In the genomic region with DNA sequence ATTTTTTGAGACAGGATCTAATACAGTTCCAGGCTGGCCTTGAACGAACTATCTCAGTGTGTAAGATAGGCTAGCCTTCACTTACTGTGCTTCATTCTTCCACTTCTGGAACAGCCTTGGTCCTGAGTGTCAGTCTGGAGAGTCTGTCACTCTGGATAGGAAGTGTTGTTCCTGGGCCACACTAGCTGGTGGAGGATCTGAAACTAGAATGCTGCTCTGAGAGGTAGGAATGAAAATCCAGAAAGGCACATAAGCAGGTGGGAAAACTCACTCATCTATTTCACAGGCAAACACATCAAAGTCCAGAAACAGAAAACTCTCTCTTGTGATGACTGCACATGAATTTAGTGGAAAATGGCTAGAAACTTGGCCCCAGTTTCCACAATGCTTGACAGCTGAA, we compare ENCODE assay signal across 15 mouse cellular contexts. TPM values are rescaled to one million over a fixed set of nuclear protein-coding genes. Genes with fewer than 3 reads are reported as not detected.
DNase-seq lines count a peak whose midpoint lies in the region; ATAC-seq lines count a peak whose summit lies in the region.
"Had no signal": no experiment of that assay in that cellular context is flagged by ENCODE, and none has a peak within 500 bp of the region (broad histone marks: within the 10 kb centered on the region; RNA-seq: fewer than 3 reads in every experiment).

No protein-coding gene starts in this region.

- 82% methylated on average over 1 of the region's 1 CpGs for WGBS in heart, embryonic 12.5 days
- 93% methylated on average over 1 of the region's 1 CpGs for WGBS in heart, embryonic 10.5 days
- 94% methylated on average over 1 of the region's 1 CpGs for WGBS in midbrain, embryonic 10.5 days
- 95% methylated on average over 1 of the region's 1 CpGs for WGBS in neural tube, embryonic 15.5 days

- peaks cover 25% of the 10 kb centered on the region for H3K9me3 ChIP-seq in heart, embryonic 12.5 days (replicated peaks)
- H3K9me3 ChIP-seq in heart, embryonic 10.5 days, result peaks cover 22% of the 10 kb centered on the region
- peaks cover 18% of the 10 kb centered on the region for H3K9me3 ChIP-seq in megakaryocyte, embryonic 14.5 days
- H3K9me3 ChIP-seq in midbrain, embryonic 10.5 days (replicated peaks), result peaks cover 21% of the 10 kb centered on the region
- H3K9me3 ChIP-seq in neural tube, embryonic 15.5 days (replicated peaks), result peaks cover 18% of the 10 kb centered on the region

- no peak overlapping the region for H3K27ac ChIP-seq in heart, embryonic 12.5 days (ENCODE audit: poor library complexity, severe bottlenecking)
- no peak overlapping the region for H3K27ac ChIP-seq in heart, embryonic 10.5 days
- peak overlapping the region; percentile 94; the same call in 1 of the 2 replicates for H3K27ac ChIP-seq in midbrain, embryonic 10.5 days (replicated peaks)
- H3K27ac ChIP-seq in neural tube, embryonic 15.5 days (replicated peaks), result peak overlapping the region; percentile 93

- 0 out of 2 replicates have a peak overlapping the region, but pooled peaks have one; percentile 79 for H3K9ac ChIP-seq in heart, embryonic 12.5 days
- H3K9ac ChIP-seq in neural tube, embryonic 15.5 days (replicated peaks), result 0 out of 2 replicates have a peak overlapping the region, but pooled peaks have one; percentile 74

- H3K4me2 ChIP-seq in heart, embryonic 12.5 days, result no peak overlapping the region
- peak overlapping the region; percentile 69; the same call in 1 of the 2 replicates for H3K4me2 ChIP-seq in neural tube, embryonic 15.5 days

- ATAC-seq in heart, embryonic 12.5 days (ENCODE audit: insufficient number of reproducible peaks, low FRiP score), result no peak
- ATAC-seq in megakaryocyte, adult 5-6 weeks (ENCODE audit: poor library complexity, severe bottlenecking), result no peak
- ATAC-seq in neural tube, embryonic 15.5 days (ENCODE audit: low FRiP score), result no peak

- H3K4me1 ChIP-seq in heart, embryonic 12.5 days (replicated peaks), result peaks cover 15% of the 10 kb centered on the region
- peaks cover 22% of the 10 kb centered on the region; the same call in 1 of the 2 replicates for H3K4me1 ChIP-seq in heart, embryonic 10.5 days
- H3K4me1 ChIP-seq in megakaryocyte, embryonic 14.5 days, result peaks cover 71% of the 10 kb centered on the region
- peaks cover 22% of the 10 kb centered on the region for H3K4me1 ChIP-seq in midbrain, embryonic 10.5 days
- peaks cover 19% of the 10 kb centered on the region for H3K4me1 ChIP-seq in neural tube, embryonic 15.5 days

- DNase-seq in heart, embryonic 10.5 days (ENCODE audit: low spot score), result no peak
- no peak for DNase-seq in midbrain, embryonic 10.5 days (ENCODE audit: low spot score)
- DNase-seq in thymus, postnatal 25 days, result no peak
- DNase-seq in lung, adult 18-20 months, result no peak
- DNase-seq: gastrocnemius, postnatal 25 days; kidney, postnatal 4 days had no signal

- peaks cover 50% of the 10 kb centered on the region for H3K36me3 ChIP-seq in heart, embryonic 12.5 days
- H3K36me3 ChIP-seq in heart, embryonic 10.5 days, result peaks cover 49% of the 10 kb centered on the region
- H3K36me3 ChIP-seq in megakaryocyte, embryonic 14.5 days (replicated peaks; ENCODE audit: low read length), result peaks cover 75% of the 10 kb centered on the region
- H3K36me3 ChIP-seq in midbrain, embryonic 10.5 days, result peaks cover 55% of the 10 kb centered on the region
- H3K36me3 ChIP-seq in neural tube, embryonic 15.5 days, result peaks cover 45% of the 10 kb centered on the region

- H3K27me3 ChIP-seq in heart, embryonic 12.5 days (replicated peaks), result no peaks in the 10 kb centered on the region
- no peaks in the 10 kb centered on the region for H3K27me3 ChIP-seq in heart, embryonic 10.5 days (ENCODE audit: insufficient read depth, poor library complexity, severe bottlenecking)
- no peaks in the 10 kb centered on the region for H3K27me3 ChIP-seq in megakaryocyte, embryonic 14.5 days (replicated peaks)
- no peaks in the 10 kb centered on the region for H3K27me3 ChIP-seq in midbrain, embryonic 10.5 days (ENCODE audit: low read depth, poor library complexity, severe bottlenecking)
- H3K27me3 ChIP-seq in neural tube, embryonic 15.5 days (replicated peaks), result no peaks in the 10 kb centered on the region
- H3K27me3 ChIP-seq: heart, embryonic 13.5 days had no signal

- H3K4me3 ChIP-seq in heart, embryonic 12.5 days, result no peak overlapping the region
- no peak overlapping the region for H3K4me3 ChIP-seq in heart, embryonic 10.5 days
- peak overlapping the region; percentile 91 for H3K4me3 ChIP-seq in megakaryocyte, embryonic 14.5 days (replicated peaks)
- H3K4me3 ChIP-seq in midbrain, embryonic 10.5 days, result no peak overlapping the region; the same call in 1 of the 2 replicates
- no peak overlapping the region for H3K4me3 ChIP-seq in neural tube, embryonic 15.5 days (replicated peaks)

RNA-seq across cellular contexts. Expression of gene Zfp775, which starts 1.3 kb away (rescaled TPM):
- 5.6 and 5.8 TPM in 2 replicates for polyA plus RNA-seq in heart, embryonic 12.5 days (2016; fragmentation: Nextera tagmentation; extraction: Ambion mirVana)
- 7.7 and 8.9 TPM in 2 replicates for polyA plus RNA-seq in heart, embryonic 10.5 days (2016; fragmentation: Nextera tagmentation; extraction: Ambion mirVana)
- polyA plus RNA-seq in megakaryocyte, embryonic 14.5 days (2012; ENCODE audit: insufficient read depth, low replicate concordance), result 4.2 and 5.8 TPM in 2 replicates
- 0.45 and 0.82 TPM in 2 replicates for total RNA-seq in megakaryocyte, adult 5-6 weeks (2015)
- 1.8 and 6.3 TPM in 2 replicates for total RNA-seq in megakaryocyte, adult 5-6 weeks (2017)
- polyA plus RNA-seq in midbrain, embryonic 10.5 days (2016; fragmentation: Nextera tagmentation; extraction: Ambion mirVana), result 10.3 and 11.4 TPM in 2 replicates
- 12.8 and 13.0 TPM in 2 replicates for polyA plus RNA-seq in neural tube, embryonic 15.5 days (2015; fragmentation: Nextera tagmentation; extraction: Ambion mirVana)

RNA-seq across cellular contexts. Expression of gene Gm44965, which starts 6.9 kb away (rescaled TPM):
- not detected in 2 replicates for polyA plus RNA-seq in heart, embryonic 12.5 days (2016; fragmentation: Nextera tagmentation; extraction: Ambion mirVana)
- 0.49 TPM in 1 of 2 replicates, not detected in the other for polyA plus RNA-seq in heart, embryonic 10.5 days (2016; fragmentation: Nextera tagmentation; extraction: Ambion mirVana)
- polyA plus RNA-seq in megakaryocyte, embryonic 14.5 days (2012; ENCODE audit: insufficient read depth, low replicate concordance), result not detected in 2 replicates
- not detected in 2 replicates for total RNA-seq in megakaryocyte, adult 5-6 weeks (2015)
- not detected in 2 replicates for total RNA-seq in megakaryocyte, adult 5-6 weeks (2017)
- 0.39 and 0.50 TPM in 2 replicates for polyA plus RNA-seq in midbrain, embryonic 10.5 days (2016; fragmentation: Nextera tagmentation; extraction: Ambion mirVana)
- polyA plus RNA-seq in neural tube, embryonic 15.5 days (2015; fragmentation: Nextera tagmentation; extraction: Ambion mirVana), result not detected in 2 replicates
- total RNA-seq: left cerebral cortex, adult 18-20 months had no signal
- polyA plus RNA-seq: heart, embryonic 13.5 days; liver, embryonic 16.5 days; urinary bladder, adult 2 months had no signal

RNA-seq across cellular contexts. Expression of gene Repin1, which starts 6.9 kb away (rescaled TPM):
- 32.1 and 32.7 TPM in 2 replicates for polyA plus RNA-seq in heart, embryonic 12.5 days (2016; fragmentation: Nextera tagmentation; extraction: Ambion mirVana)
- polyA plus RNA-seq in heart, embryonic 10.5 days (2016; fragmentation: Nextera tagmentation; extraction: Ambion mirVana), result 31.9 and 33.2 TPM in 2 replicates
- polyA plus RNA-seq in megakaryocyte, embryonic 14.5 days (2012; ENCODE audit: insufficient read depth, low replicate concordance), result 72.0 and 191 TPM in 2 replicates
- total RNA-seq in megakaryocyte, adult 5-6 weeks (2015), result 1.8 and 2.7 TPM in 2 replicates
- total RNA-seq in megakaryocyte, adult 5-6 weeks (2017), result 4.0 and 4.3 TPM in 2 replicates
- 58.9 and 59.4 TPM in 2 replicates for polyA plus RNA-seq in midbrain, embryonic 10.5 days (2016; fragmentation: Nextera tagmentation; extraction: Ambion mirVana)
- polyA plus RNA-seq in neural tube, embryonic 15.5 days (2015; fragmentation: Nextera tagmentation; extraction: Ambion mirVana), result 41.0 and 43.7 TPM in 2 replicates

RNA-seq across cellular contexts. Expression of gene Gm45021, which starts 11.2 kb away (rescaled TPM):
- 1.5 TPM in 1 of 2 replicates, not detected in the other for polyA plus RNA-seq in heart, embryonic 12.5 days (2016; fragmentation: Nextera tagmentation; extraction: Ambion mirVana)
- not detected in 2 replicates for polyA plus RNA-seq in heart, embryonic 10.5 days (2016; fragmentation: Nextera tagmentation; extraction: Ambion mirVana)
- polyA plus RNA-seq in megakaryocyte, embryonic 14.5 days (2012; ENCODE audit: insufficient read depth, low replicate concordance), result not detected in 2 replicates
- total RNA-seq in megakaryocyte, adult 5-6 weeks (2015), result not detected in 2 replicates
- not detected in 2 replicates for total RNA-seq in megakaryocyte, adult 5-6 weeks (2017)
- not detected in 2 replicates for polyA plus RNA-seq in midbrain, embryonic 10.5 days (2016; fragmentation: Nextera tagmentation; extraction: Ambion mirVana)
- polyA plus RNA-seq in neural tube, embryonic 15.5 days (2015; fragmentation: Nextera tagmentation; extraction: Ambion mirVana), result not detected in 2 replicates
- total RNA-seq: adrenal gland, postnatal 4 days; gastrocnemius, postnatal 25 days; left cerebral cortex, adult 18-20 months had no signal
- polyA plus RNA-seq: liver, embryonic 16.5 days had no signal

RNA-seq across cellular contexts. Expression of gene AI854703, which starts 26.0 kb away (rescaled TPM):
- polyA plus RNA-seq in heart, embryonic 12.5 days (2016; fragmentation: Nextera tagmentation; extraction: Ambion mirVana), result 1.3 TPM in 2 replicates
- 0.90 and 1.6 TPM in 2 replicates for polyA plus RNA-seq in heart, embryonic 10.5 days (2016; fragmentation: Nextera tagmentation; extraction: Ambion mirVana)
- polyA plus RNA-seq in megakaryocyte, embryonic 14.5 days (2012; ENCODE audit: insufficient read depth, low replicate concordance), result 2.0 and 7.4 TPM in 2 replicates
- not detected in 2 replicates for total RNA-seq in megakaryocyte, adult 5-6 weeks (2015)
- not detected in 2 replicates for total RNA-seq in megakaryocyte, adult 5-6 weeks (2017)
- polyA plus RNA-seq in midbrain, embryonic 10.5 days (2016; fragmentation: Nextera tagmentation; extraction: Ambion mirVana), result 0.89 TPM in 2 replicates
- 30.5 and 31.4 TPM in 2 replicates for polyA plus RNA-seq in neural tube, embryonic 15.5 days (2015; fragmentation: Nextera tagmentation; extraction: Ambion mirVana)

Comparison
In these comparisons a context has a peak if more than half of its experiments do, and no peak if none do; other contexts are left out.
1. H3K27ac ChIP-seq: peak in midbrain, embryonic 10.5 days (single experiment) and neural tube, embryonic 15.5 days (single experiment); none in heart, embryonic 12.5 days (single experiment) and heart, embryonic 10.5 days (single experiment).